Mouse (Mus musculus): ENCODE measurements around the gene Wfdc18.

GRCm38 (mm10) chr11:83739241-83739640 lies 30.4 kb downstream of the Wfdc18 start:
- TF ChIP-seq GATA1 (IDR thresholded peaks at IDR 0.05; ENCODE audit: borderline replicate concordance, low read length), result no peak
- TF ChIP-seq FLI1 (IDR thresholded peaks at IDR 0.05; ENCODE audit: low read length), result no peak

Measured in megakaryocyte, embryonic 14.5 days (primary cell).